Mouse (Mus musculus) heart, postnatal 0 days (tissue): Measurements from ENCODE around the gene Rundc1.

ENCODE experiments used
- CTCF ChIP-seq: IDR thresholded peaks from 2 replicates; pipeline ENCODE4 v1.5.1; 2016; ENCODE audit warnings: antibody characterized with exemption, control low read depth, low read depth
- EP300 ChIP-seq: IDR thresholded peaks from 2 replicates; pipeline ENCODE4 v1.6.1; 2016; ENCODE audit warnings: antibody characterized with exemption, low read depth

DNA sequence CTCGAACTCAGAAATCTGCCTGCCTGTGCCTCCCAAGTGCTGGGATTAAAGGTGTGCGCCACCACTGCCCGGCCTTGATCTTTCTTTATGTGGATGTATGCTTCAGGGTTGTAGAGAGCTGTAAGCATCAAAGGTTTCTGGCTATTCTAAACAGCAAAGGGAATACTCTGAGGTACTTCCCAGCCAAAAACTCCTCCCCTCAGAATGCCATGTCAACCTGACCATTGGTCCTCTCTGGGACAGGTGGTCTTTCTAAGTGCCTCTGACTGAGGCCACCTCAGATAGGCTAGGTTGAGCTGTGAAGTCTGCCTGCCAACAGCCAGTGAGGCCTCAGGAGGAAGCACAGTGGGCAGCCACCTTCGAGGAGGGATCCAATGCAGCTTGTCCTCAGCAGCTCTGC, 24.0 kb downstream of the Rundc1 start:
- no peak for TF ChIP-seq CTCF
- TF ChIP-seq EP300, result no peak
